Mouse (Mus musculus) cerebellum, adult 2 months (tissue): Measurements from ENCODE around the gene Gaa.

Experiments used
- CTCF ChIP-seq: fragments of 200-500 bp; IDR thresholded peaks from 2 replicates; pipeline ENCODE4 v1.5.1; 2011; ENCODE audit warnings: low read depth, mild to moderate bottlenecking, control low read depth, low read length, moderate library complexity, borderline replicate concordance; ENCODE audit not compliant: insufficient read depth
- POLR2A ChIP-seq: fragments of 200-500 bp; IDR thresholded peaks from 2 replicates; pipeline ENCODE4 v1.6.1; 2011; ENCODE audit warnings: low read length, control low read depth, borderline replicate concordance; ENCODE audit not compliant: insufficient read depth

- no peak for TF ChIP-seq CTCF
- TF ChIP-seq POLR2A, result no peak
These were observed 38.7 kb upstream of the Gaa start for GRCm38 (mm10) chr11:119228846-119229626.
